Mouse (Mus musculus) testis, postnatal 10 days (tissue): ENCODE measurements around the gene Zfp777.

Experiments
- DNase-seq: peaks from one replicate; pipeline ENCODE4 v3.0.0; 2021; ENCODE audit warnings: low spot score

Zfp777 gene

GRCm38 (mm10) chr6:48048426-48049272, at the start of gene Zfp777:
Gene Zfp777 (minus strand): TSS chr6:48048911.
- DNase-seq = peak; percentile 82

- no peak for DNase-seq
Observed at GRCm38 (mm10) chr6:48086957-48087715, 38.4 kb upstream of the Zfp777 start.

- peak; percentile 98 for DNase-seq
Observed at GRCm38 (mm10) chr6:48086471-48086878, 37.8 kb upstream of the Zfp777 start, which contains the start of gene Zfp746. Gene Zfp746 (minus strand): TSS chr6:48086593.

- peak; percentile 78 for DNase-seq
Observed at GRCm38 (mm10) chr6:48085521-48086404, 37.1 kb upstream of the Zfp777 start.

- no peak for DNase-seq
Observed at GRCm38 (mm10) chr6:48083733-48084191, 35.1 kb upstream of the Zfp777 start.

- no peak for DNase-seq
Observed at GRCm38 (mm10) chr6:48081952-48082351, 33.2 kb upstream of the Zfp777 start.

GRCm38 (mm10) chr6:48081021-48081420, 32.3 kb upstream of the Zfp777 start:
- DNase-seq = no peak

GRCm38 (mm10) chr6:48073316-48073715, 24.6 kb upstream of the Zfp777 start:
- no peak for DNase-seq

- no peak for DNase-seq
Observed at GRCm38 (mm10) chr6:48067492-48067891, 18.8 kb upstream of the Zfp777 start.

- DNase-seq = no peak
Observed at GRCm38 (mm10) chr6:48065587-48066075, 16.9 kb upstream of the Zfp777 start.

GRCm38 (mm10) chr6:48064451-48064850, 15.7 kb upstream of the Zfp777 start:
- DNase-seq = peak; percentile 48

- no peak for DNase-seq
Observed at GRCm38 (mm10) chr6:48063940-48064339, 15.2 kb upstream of the Zfp777 start.

- DNase-seq = no peak
Observed at GRCm38 (mm10) chr6:48060895-48061294, 12.2 kb upstream of the Zfp777 start.

GRCm38 (mm10) chr6:48060421-48060820, 11.7 kb upstream of the Zfp777 start:
- no peak for DNase-seq

GRCm38 (mm10) chr6:48052136-48052535, 3.4 kb upstream of the Zfp777 start:
- no peak for DNase-seq

GRCm38 (mm10) chr6:48051666-48052065, 3.0 kb upstream of the Zfp777 start:
- DNase-seq = no peak

GRCm38 (mm10) chr6:48049273-48050065, 758 bp upstream of the Zfp777 start:
- DNase-seq = no peak

- DNase-seq = peak; percentile 68
Observed at GRCm38 (mm10) chr6:48047450-48048351, 1.0 kb downstream of the Zfp777 start.

- no peak for DNase-seq
Observed at GRCm38 (mm10) chr6:48047114-48047449, 1.6 kb downstream of the Zfp777 start.

GRCm38 (mm10) chr6:48032661-48033060, 16.1 kb downstream of the Zfp777 start:
- DNase-seq = no peak
